Mouse (Mus musculus) forebrain, embryonic 11.5 days (tissue): ENCODE data around the gene Lzts2. TPM values are rescaled to one million over a fixed set of nuclear protein-coding genes. Genes with fewer than 3 reads are reported as not detected.

Experiments used
- ATAC-seq: fragments of 200-750 bp; cut with Nextera tagmentation; replicated peaks from 2 replicates; pipeline ENCODE4 v1.8.0; 2017; ENCODE audit warnings: moderate TSS enrichment; ENCODE audit not compliant: low FRiP score
- DNase-seq: peaks from one replicate; pipeline ENCODE4 v3.0.0-alpha.2; 2017; ENCODE audit warnings: low spot score
- H3K27ac ChIP-seq: fragments of 300-500 bp; sonication (generic); 2 replicates; pipeline ENCODE4 v1.5.1; 2014; ENCODE audit warnings: low read depth, low read length
- H3K27me3 ChIP-seq: fragments of 300-500 bp; sonication (generic); 2 replicates; pipeline ENCODE4 v1.6.1; 2014; ENCODE audit warnings: mild to moderate bottlenecking, low read length, mixed read lengths; ENCODE audit not compliant: control insufficient read depth, insufficient read depth
- H3K36me3 ChIP-seq: fragments of 300-500 bp; sonication (generic); 2 replicates; pipeline ENCODE4 v1.6.1; 2014; ENCODE audit warnings: mild to moderate bottlenecking, low read length, moderate library complexity, mixed read lengths; ENCODE audit not compliant: control insufficient read depth, insufficient read depth
- H3K4me1 ChIP-seq: fragments of 300-500 bp; sonication (generic); replicated peaks from 2 replicates; pipeline ENCODE4 v1.6.1; 2014; ENCODE audit warnings: low read length, mixed read lengths; ENCODE audit not compliant: control insufficient read depth, insufficient read depth
- H3K4me2 ChIP-seq: fragments of 300-500 bp; sonication (generic); 2 replicates; pipeline ENCODE4 v1.6.1; 2014; ENCODE audit warnings: low read depth, mild to moderate bottlenecking, low read length, moderate library complexity, mixed read lengths; ENCODE audit not compliant: severe bottlenecking
- H3K4me3 ChIP-seq: fragments of 300-500 bp; sonication (generic); 2 replicates; pipeline ENCODE4 v1.5.1; 2014; ENCODE audit warnings: low read depth, low read length
- H3K9ac ChIP-seq: fragments of 300-500 bp; sonication (generic); 2 replicates; pipeline ENCODE4 v1.6.1; 2014; ENCODE audit warnings: low read length
- H3K9me3 ChIP-seq: fragments of 300-500 bp; sonication (generic); 2 replicates; pipeline ENCODE4 v1.6.1; 2016; ENCODE audit warnings: low read length, mixed read lengths; ENCODE audit not compliant: control insufficient read depth
- WGBS: fragments of 180-500 bp; shearing (Covaris S2); extraction: QIAGEN DNeasy Blood & Tissue Kit; methylation state at CpG from one replicate; pipeline ENCODE4 v1.1.7; 2014; 5-methylcytosine and 5-hydroxymethylcytosine counted together
- polyA plus RNA-seq: library from polyadenylated mRNA; unstranded; fragments of >200 nt; fragmentation: Nextera tagmentation; extraction: Ambion mirVana; gene quantifications from 2 replicates; pipeline ENCODE4 v1.2.1, GENCODE M21; 2014

Gene Lzts2
- polyA plus RNA-seq, 1 experiment from 2014 or later, result 56.9 TPM

GRCm38 (mm10) chr19:45046523-45047321, 32.5 kb downstream of the Lzts2 start:
- peaks cover 14% of the 10 kb centered on the region for H3K27me3 ChIP-seq

GRCm38 (mm10) chr19:45047417-45047934, 33.3 kb downstream of the Lzts2 start, which contains the start of gene Sfxn3:
Gene Sfxn3 (plus strand): TSS chr19:45047503.
- no peaks in the 10 kb centered on the region for H3K9me3 ChIP-seq
- peak within 1 kb of the TSS; percentile 42 for H3K4me3 ChIP-seq
- peaks cover 14% of the 10 kb centered on the region for H3K27me3 ChIP-seq
- H3K36me3 ChIP-seq, result no peaks in the 10 kb centered on the region
- H3K9ac ChIP-seq, result peak within 1 kb of the TSS; percentile 65
- peak within 1 kb of the TSS; percentile 39 for H3K27ac ChIP-seq
- peaks cover 8% of the 10 kb centered on the region; the same call in 1 of the 2 replicates for H3K4me1 ChIP-seq
- under 1% methylated on average over 26 of the region's 26 CpGs for WGBS
- DNase-seq (peak; percentile 85), ATAC-seq (peak; percentile 73)
- H3K4me2 ChIP-seq, result peak within 1 kb of the TSS; percentile 83

More at GRCm38 (mm10) chr19:45046523-45047321, 32.5 kb downstream of the Lzts2 start:
- DNase-seq (peak; percentile 76), ATAC-seq (peak; percentile 66)
- 3% methylated on average over 34 of the region's 34 CpGs for WGBS
- Histone ChIP-seq H3K36me3 (no peaks in the 10 kb centered on the region), H3K9me3 (no peaks in the 10 kb centered on the region), H3K4me1 (peaks cover 8% of the 10 kb centered on the region; the same call in 1 of the 2 replicates), H3K27ac (peak overlapping the region; percentile 18; the same call in 1 of the 2 replicates), H3K4me2 (peak overlapping the region; percentile 83), H3K4me3 (peak overlapping the region; percentile 42), H3K9ac (peak overlapping the region; percentile 65)

- Histone ChIP-seq H3K27me3 (peaks cover 14% of the 10 kb centered on the region), H3K27ac (peak overlapping the region; percentile 39; the same call in 1 of the 2 replicates), H3K9me3 (no peaks in the 10 kb centered on the region), H3K4me3 (peak overlapping the region; percentile 42), H3K36me3 (no peaks in the 10 kb centered on the region), H3K9ac (peak overlapping the region; percentile 65), H3K4me2 (peak overlapping the region; percentile 83), H3K4me1 (peaks cover 8% of the 10 kb centered on the region; the same call in 1 of the 2 replicates)
- WGBS, result 63% methylated on average over 11 of the region's 11 CpGs
- DNase-seq (peak; percentile 55), ATAC-seq (peak; percentile 67)
Measured at GRCm38 (mm10) chr19:45047935-45048643, 33.9 kb downstream of the Lzts2 start.

GRCm38 (mm10) chr19:45048644-45049365, 34.6 kb downstream of the Lzts2 start:
- no peak overlapping the region for H3K4me2 ChIP-seq
- H3K27ac ChIP-seq, result no peak overlapping the region
- ATAC-seq, result no peak
- no peak overlapping the region for H3K4me3 ChIP-seq
- DNase-seq, result no peak
- no peak overlapping the region for H3K9ac ChIP-seq
- no peaks in the 10 kb centered on the region for H3K36me3 ChIP-seq
- H3K4me1 ChIP-seq, result peaks cover 8% of the 10 kb centered on the region; the same call in 1 of the 2 replicates
- H3K9me3 ChIP-seq, result no peaks in the 10 kb centered on the region
- WGBS, result 87% methylated on average over 12 of the region's 12 CpGs
- peaks cover 14% of the 10 kb centered on the region for H3K27me3 ChIP-seq

GRCm38 (mm10) chr19:45049523-45049922, 35.3 kb downstream of the Lzts2 start:
- WGBS, result 81% methylated on average over 9 of the region's 9 CpGs

GRCm38 (mm10) chr19:45053451-45053850, 39.2 kb downstream of the Lzts2 start:
- H3K4me3 ChIP-seq, result no peak overlapping the region
- H3K36me3 ChIP-seq, result no peaks in the 10 kb centered on the region
- no peak overlapping the region for H3K27ac ChIP-seq
- H3K9me3 ChIP-seq, result no peaks in the 10 kb centered on the region
- peaks cover 7% of the 10 kb centered on the region; the same call in 1 of the 2 replicates for H3K4me1 ChIP-seq
- ATAC-seq (no peak), DNase-seq (no peak)
- no peak overlapping the region for H3K4me2 ChIP-seq
- no peaks in the 10 kb centered on the region for H3K27me3 ChIP-seq
- H3K9ac ChIP-seq, result no peak overlapping the region
- WGBS, result 92% methylated on average over 8 of the region's 8 CpGs

More at GRCm38 (mm10) chr19:45049523-45049922, 35.3 kb downstream of the Lzts2 start:
- Histone ChIP-seq H3K27ac (no peak overlapping the region), H3K27me3 (peaks cover 14% of the 10 kb centered on the region), H3K4me1 (peaks cover 8% of the 10 kb centered on the region; the same call in 1 of the 2 replicates), H3K4me3 (no peak overlapping the region), H3K9me3 (no peaks in the 10 kb centered on the region), H3K36me3 (no peaks in the 10 kb centered on the region), H3K9ac (no peak overlapping the region), H3K4me2 (no peak overlapping the region)
- ATAC-seq, result no peak
- no peak for DNase-seq

- no peak for ATAC-seq
Measured at GRCm38 (mm10) chr19:45054892-45055690, 40.9 kb downstream of the Lzts2 start.

More at GRCm38 (mm10) chr19:45054892-45055690, 40.9 kb downstream of the Lzts2 start:
- no peaks in the 10 kb centered on the region for H3K9me3 ChIP-seq
- H3K36me3 ChIP-seq, result no peaks in the 10 kb centered on the region
- H3K9ac ChIP-seq, result no peak overlapping the region; the same call in 1 of the 2 replicates
- no peak for DNase-seq
- no peak overlapping the region for H3K27ac ChIP-seq
- 87% methylated on average over 6 of the region's 6 CpGs for WGBS
- no peaks in the 10 kb centered on the region for H3K27me3 ChIP-seq
- peaks cover 7% of the 10 kb centered on the region; the same call in 1 of the 2 replicates for H3K4me1 ChIP-seq
- no peak overlapping the region for H3K4me3 ChIP-seq
- no peak overlapping the region for H3K4me2 ChIP-seq
